Mouse (Mus musculus): ENCODE measurements around the gene Npcd.

GRCm38 (mm10) chr15:79867260-79868002 is 33.4 kb upstream of the Npcd start:
- TF ChIP-seq CTCF (IDR thresholded peaks at IDR 0.05; ENCODE audit: low read depth, low read length) (no peak), POLR2A (IDR thresholded peaks at IDR 0.05; ENCODE audit: borderline replicate concordance, low read depth, low read length) (no peak)
